Mouse (Mus musculus) testis, adult 2 months (tissue): ENCODE measurements at regions not wholly inside any gene's neighbourhood (a gene's known extent, or its start where the extent isn't known, plus 50 kb on each side); places are given as distances from the start of the nearest gene placed in this dataset.

Experiments
- CTCF ChIP-seq: fragments of 200-500 bp; IDR thresholded peaks from 2 replicates; pipeline ENCODE4 v1.5.1; 2012; ENCODE audit warnings: low read depth, mild to moderate bottlenecking, inconsistent platforms, low read length, moderate library complexity; ENCODE audit not compliant: control insufficient read depth, insufficient read depth, insufficient replicate concordance
- POLR2A ChIP-seq: fragments of 200-500 bp; IDR thresholded peaks from 2 replicates; pipeline ENCODE4 v1.6.1; 2012; ENCODE audit warnings: low read depth, mild to moderate bottlenecking, inconsistent platforms, low read length, moderate library complexity; ENCODE audit not compliant: control insufficient read depth

DNA sequence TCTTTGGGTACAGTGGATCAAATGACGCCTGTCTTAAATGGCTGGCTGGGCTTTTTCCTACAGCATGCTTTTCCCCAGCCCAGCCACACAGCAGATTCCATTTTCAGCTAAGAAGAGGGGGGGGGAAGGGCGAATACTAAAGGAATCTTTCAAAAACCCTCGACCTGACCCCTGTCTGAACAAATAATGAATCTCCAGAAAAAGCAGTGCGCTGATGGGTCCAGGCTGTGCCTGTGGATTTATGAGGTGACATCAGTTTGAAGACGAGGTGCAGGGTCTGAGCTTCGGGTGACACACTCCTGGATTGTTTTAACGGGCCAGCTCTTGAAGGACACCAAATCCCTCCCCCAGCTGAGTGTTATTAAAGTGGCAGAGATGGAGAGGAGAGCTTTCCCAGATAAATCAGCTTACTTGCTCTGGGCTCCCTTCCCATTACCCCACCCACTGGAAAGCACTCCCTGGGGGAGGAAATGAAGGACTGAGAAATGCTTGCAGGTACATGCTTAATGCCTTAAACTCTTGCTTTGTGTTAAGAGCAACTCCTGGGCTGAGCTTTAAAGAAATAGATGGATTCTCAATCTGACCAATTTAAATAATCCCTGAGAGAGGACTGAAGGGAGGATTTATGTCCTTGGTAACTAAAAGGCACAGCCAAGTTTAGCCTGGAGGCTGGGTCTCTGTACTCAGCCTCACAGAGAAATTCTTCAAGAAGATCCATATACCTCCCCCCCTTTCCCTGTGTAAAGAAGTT lies 348.0 kb upstream of the Tnp1 start:
- TF ChIP-seq POLR2A (no peak), CTCF (no peak)
